Mouse (Mus musculus) midbrain, embryonic 10.5 days (tissue): ENCODE measurements around the gene Racgap1. TPM values are rescaled to one million over a fixed set of nuclear protein-coding genes. Genes with fewer than 3 reads are reported as not detected.

ENCODE experiments used
- DNase-seq: peaks from one replicate; pipeline ENCODE4 v3.0.0-alpha.2; 2017; ENCODE audit warnings: low spot score
- H3K27ac ChIP-seq: fragments of 300-500 bp; sonication (generic); replicated peaks from 2 replicates; pipeline ENCODE4 v1.5.1; 2016; ENCODE audit warnings: mild to moderate bottlenecking
- H3K27me3 ChIP-seq: fragments of 300-500 bp; sonication (generic); 2 replicates; pipeline ENCODE4 v1.6.1; 2016; ENCODE audit warnings: low read depth, mild to moderate bottlenecking; ENCODE audit not compliant: poor library complexity, severe bottlenecking
- H3K36me3 ChIP-seq: fragments of 300-500 bp; sonication (generic); 2 replicates; pipeline ENCODE4 v1.6.1; 2016; ENCODE audit warnings: mild to moderate bottlenecking, moderate library complexity
- H3K4me1 ChIP-seq: fragments of 300-500 bp; sonication (generic); 2 replicates; pipeline ENCODE4 v1.6.1; 2016
- H3K4me3 ChIP-seq: fragments of 300-500 bp; sonication (generic); 2 replicates; pipeline ENCODE4 v1.5.1; 2016; ENCODE audit warnings: mild to moderate bottlenecking, moderate library complexity
- H3K9me3 ChIP-seq: fragments of 300-500 bp; sonication (generic); replicated peaks from 2 replicates; pipeline ENCODE4 v1.6.1; 2016; ENCODE audit warnings: mild to moderate bottlenecking
- WGBS: fragments of 180-500 bp; shearing (Covaris S2); methylation state at CpG from one replicate; pipeline ENCODE4 v1.1.7; 2016; 5-methylcytosine and 5-hydroxymethylcytosine counted together
- polyA plus RNA-seq: library from polyadenylated mRNA; unstranded; fragments of >200 nt; fragmentation: Nextera tagmentation; extraction: Ambion mirVana; gene quantifications from 2 replicates; pipeline ENCODE4 v1.2.1, GENCODE M21; 2016

The Racgap1 gene
- polyA plus RNA-seq = 208 and 239 TPM in 2 replicates

DNA sequence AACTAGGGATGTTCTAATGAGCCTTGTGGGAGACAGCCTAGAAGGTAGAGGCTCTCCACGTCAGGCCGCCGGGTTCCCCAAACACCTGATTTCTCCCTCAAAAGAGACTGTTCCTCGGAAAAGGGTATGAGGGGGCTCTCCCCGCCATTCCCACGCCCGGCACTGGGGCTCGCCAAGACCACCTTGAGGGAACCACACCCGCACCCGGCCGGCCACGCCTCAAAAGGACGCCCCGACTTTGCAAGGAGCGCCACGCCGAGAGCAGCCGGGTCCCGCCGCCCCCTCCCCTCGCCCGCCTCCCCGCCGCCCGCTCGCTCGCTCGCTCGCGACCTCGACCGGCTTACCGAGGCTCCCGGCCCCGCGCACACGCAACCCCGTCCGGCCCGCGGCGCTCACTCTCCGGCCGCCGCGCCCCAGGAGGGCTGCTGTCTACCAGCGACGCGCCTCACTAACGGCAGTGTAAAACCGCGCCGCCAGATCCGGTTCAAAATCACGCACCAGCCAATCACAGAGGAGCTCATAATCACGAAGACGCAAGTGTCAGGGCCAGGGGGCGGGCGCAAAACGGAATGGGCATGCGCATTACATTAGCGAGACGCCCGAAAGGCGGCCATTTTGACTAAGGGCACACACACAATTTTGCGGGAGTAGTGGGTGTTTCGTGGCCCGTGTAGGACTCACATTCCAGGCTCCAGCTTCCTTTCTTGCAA lies at the start of gene Racgap1:
Gene Racgap1, minus strand, starts transcription at position 494 of the 710 bp plus-strand sequence.
- Histone ChIP-seq H3K36me3 (no peaks in the 10 kb centered on the region; the same call in 1 of the 2 replicates), H3K4me1 (peaks cover 75% of the 10 kb centered on the region), H3K27me3 (peaks cover 43% of the 10 kb centered on the region), H3K4me3 (peak within 1 kb of the TSS; percentile 98), H3K27ac (peak within 1 kb of the TSS; percentile 97), H3K9me3 (no peaks in the 10 kb centered on the region)
- DNase-seq = peak; percentile 96
- WGBS = under 1% methylated on average over 68 of the region's 68 CpGs

DNA sequence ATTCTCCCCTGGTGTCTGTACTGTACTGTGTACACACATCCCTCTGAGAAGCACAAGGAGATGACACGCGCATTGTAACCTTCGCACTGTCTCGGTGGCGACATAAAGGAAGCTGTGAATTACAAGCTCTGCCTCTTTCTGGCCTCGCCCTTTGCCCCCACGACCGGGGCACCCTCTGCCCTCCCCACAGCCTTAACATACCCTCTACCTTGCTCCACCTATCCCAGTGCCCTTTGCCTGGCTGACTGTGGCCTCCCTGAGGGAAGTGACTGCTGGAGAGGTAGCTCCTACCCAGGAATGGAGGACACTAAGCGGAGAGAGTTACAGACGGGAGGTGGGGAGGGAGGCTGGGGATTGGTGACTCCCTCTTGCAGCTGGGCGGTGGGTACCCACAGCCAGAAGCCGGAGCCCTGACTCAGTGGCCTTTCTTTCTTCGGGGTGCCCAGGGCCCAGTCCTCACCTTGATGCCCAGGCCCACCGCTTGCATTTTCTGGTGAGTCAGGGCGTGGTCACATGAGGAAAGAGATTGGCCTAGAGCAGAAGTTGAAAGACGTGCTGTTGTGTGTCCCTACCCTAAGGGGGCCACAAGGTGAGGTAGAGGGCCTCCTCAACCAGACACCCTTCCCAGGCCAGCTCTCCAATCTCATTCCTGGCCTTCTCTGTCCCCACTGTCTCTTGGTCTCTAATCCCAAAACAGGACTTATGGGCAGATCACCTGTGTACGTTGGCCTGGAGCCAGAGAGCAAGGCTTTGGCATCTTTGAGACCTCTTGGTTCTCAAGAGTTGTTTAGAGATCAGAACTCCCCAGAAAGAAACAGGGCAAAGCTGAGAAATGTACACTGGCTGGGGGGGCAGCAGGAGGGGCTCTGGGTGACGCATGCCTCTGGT lies 49.0 kb upstream of the Racgap1 start:
- peaks cover 31% of the 10 kb centered on the region for H3K27me3 ChIP-seq
- no peaks in the 10 kb centered on the region for H3K9me3 ChIP-seq
- peaks cover 49% of the 10 kb centered on the region for H3K4me1 ChIP-seq
- peaks cover 22% of the 10 kb centered on the region for H3K36me3 ChIP-seq
- H3K4me3 ChIP-seq = no peak overlapping the region
- DNase-seq = no peak
- H3K27ac ChIP-seq = peak overlapping the region; percentile 100; the same call in 1 of the 2 replicates
- WGBS = 90% methylated on average over 18 of the region's 18 CpGs

DNA sequence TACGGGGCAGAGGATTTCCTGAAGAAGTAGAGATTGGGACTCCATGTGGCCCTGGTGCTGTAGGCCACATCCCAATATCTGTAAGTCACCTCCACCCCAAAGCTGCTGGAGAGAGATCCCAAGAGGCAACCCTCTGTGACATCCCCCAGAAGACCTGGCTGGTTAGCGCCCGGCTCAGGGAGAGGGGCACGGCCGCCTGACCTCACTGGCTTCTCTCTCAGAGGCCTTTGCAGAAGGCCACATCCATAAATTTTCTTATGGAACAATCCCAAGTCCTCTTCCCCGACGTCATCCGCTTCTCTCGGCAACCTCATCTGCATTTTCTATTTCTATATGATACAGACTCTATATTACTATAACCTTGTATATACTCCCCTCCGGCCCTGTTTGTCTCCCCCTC lies 48.3 kb upstream of the Racgap1 start:
- Histone ChIP-seq H3K4me1 (peaks cover 48% of the 10 kb centered on the region), H3K36me3 (peaks cover 17% of the 10 kb centered on the region), H3K27me3 (peaks cover 33% of the 10 kb centered on the region), H3K4me3 (no peak overlapping the region), H3K9me3 (no peaks in the 10 kb centered on the region), H3K27ac (no peak overlapping the region)
- no peak for DNase-seq
- WGBS = 85% methylated on average over 10 of the region's 10 CpGs

DNA sequence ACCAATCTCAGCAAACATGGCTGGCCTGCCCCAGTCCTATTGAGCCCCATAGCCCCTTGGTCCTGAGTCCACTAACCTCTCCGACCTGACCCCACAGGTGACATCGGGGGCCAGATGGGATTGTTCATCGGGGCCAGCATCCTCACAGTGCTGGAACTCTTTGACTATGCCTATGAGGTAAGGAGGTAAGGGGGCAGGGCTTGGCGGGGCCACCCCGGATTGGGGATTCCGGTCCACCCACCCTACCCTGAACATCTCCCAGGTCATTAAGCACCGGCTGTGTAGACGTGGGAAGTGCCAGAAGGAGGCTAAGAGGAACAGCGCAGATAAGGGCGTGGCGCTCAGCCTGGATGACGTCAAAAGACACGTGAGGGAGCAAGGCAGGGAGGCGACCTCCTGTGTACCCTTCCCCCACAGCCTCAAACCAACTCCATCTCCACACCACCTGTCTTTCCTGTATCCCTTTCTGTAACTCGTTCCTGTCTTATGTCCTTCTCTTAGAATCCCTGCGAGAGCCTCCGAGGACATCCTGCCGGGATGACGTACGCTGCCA lies 47.2 kb upstream of the Racgap1 start:
- H3K4me3 ChIP-seq = no peak overlapping the region
- no peak overlapping the region for H3K27ac ChIP-seq
- peaks cover 48% of the 10 kb centered on the region for H3K4me1 ChIP-seq
- H3K27me3 ChIP-seq = peaks cover 33% of the 10 kb centered on the region
- WGBS = 38% methylated on average over 20 of the region's 20 CpGs
- H3K36me3 ChIP-seq = peaks cover 6% of the 10 kb centered on the region
- H3K9me3 ChIP-seq = no peaks in the 10 kb centered on the region
- no peak for DNase-seq

DNA sequence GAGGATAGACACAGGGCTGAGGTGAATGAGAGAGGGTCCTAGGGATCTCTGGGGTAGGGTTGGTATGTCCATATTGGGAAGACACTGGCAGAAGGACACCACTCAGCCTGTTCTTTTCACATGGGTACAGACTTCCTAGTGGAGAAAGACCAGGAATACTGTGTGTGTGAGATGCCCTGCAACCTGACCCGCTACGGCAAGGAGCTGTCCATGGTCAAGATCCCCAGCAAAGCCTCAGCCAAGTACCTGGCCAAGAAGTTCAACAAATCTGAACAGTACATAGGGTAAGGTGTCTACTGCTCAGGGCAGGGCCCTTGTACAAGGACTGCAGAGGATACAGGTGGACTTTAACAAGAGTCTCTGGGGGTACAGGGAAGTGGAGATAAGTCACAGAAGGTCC lies 45.9 kb upstream of the Racgap1 start:
- Histone ChIP-seq H3K9me3 (no peaks in the 10 kb centered on the region), H3K27me3 (peaks cover 42% of the 10 kb centered on the region), H3K4me1 (peaks cover 48% of the 10 kb centered on the region), H3K27ac (no peak overlapping the region), H3K36me3 (no peaks in the 10 kb centered on the region), H3K4me3 (no peak overlapping the region)
- WGBS = 43% methylated on average over 2 of the region's 2 CpGs
- no peak for DNase-seq

DNA sequence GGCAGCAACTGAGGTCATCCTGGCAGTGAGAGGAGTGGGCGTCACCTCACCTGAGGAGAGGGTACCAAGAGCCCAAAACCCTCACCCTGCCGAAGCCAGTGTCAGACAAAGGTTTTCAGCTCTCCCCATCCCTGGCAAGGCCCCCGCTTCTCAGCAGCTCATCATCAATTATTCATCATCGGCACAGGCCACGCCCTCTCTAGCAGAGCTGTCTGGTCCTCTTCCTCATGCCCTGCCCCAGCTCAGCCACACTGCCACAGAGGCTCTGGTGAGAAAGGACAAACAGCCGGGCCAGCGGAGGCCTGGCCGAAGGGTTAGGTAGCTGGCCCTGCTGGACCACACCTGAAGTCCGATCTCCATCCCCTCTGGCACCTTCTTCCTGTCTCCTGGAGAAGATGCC lies 40.5 kb upstream of the Racgap1 start:
- DNase-seq = no peak
- H3K9me3 ChIP-seq = no peaks in the 10 kb centered on the region
- H3K36me3 ChIP-seq = no peaks in the 10 kb centered on the region
- no peak overlapping the region for H3K4me3 ChIP-seq
- peaks cover 46% of the 10 kb centered on the region for H3K27me3 ChIP-seq
- peak overlapping the region; percentile 65; the same call in 1 of the 2 replicates for H3K27ac ChIP-seq
- 63% methylated on average over 9 of the region's 9 CpGs for WGBS
- peaks cover 62% of the 10 kb centered on the region for H3K4me1 ChIP-seq

DNA sequence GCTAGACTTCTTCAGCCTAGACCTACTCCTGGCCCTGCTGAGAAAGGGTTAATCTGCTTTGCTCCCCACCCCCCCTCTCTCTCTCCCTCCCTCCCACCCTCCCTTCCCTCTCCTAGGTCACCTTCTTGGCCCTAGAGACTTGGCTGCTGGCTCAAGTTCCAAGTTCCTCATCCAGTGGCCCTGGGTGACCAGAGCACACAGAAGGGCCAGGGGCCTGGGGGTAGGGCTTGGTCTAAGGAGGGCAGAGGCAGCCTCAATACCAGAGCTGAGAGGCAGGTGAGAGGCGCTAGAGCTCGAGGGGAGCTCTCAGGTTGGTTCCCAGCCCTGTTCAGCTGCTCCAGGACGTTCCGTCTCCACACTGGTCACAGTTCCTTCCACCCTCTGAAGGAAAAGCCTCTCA lies 39.5 kb upstream of the Racgap1 start:
- no peak for DNase-seq
- Histone ChIP-seq H3K4me1 (peaks cover 62% of the 10 kb centered on the region), H3K9me3 (no peaks in the 10 kb centered on the region), H3K27me3 (peaks cover 35% of the 10 kb centered on the region), H3K27ac (peak overlapping the region; percentile 30), H3K4me3 (no peak overlapping the region), H3K36me3 (no peaks in the 10 kb centered on the region)
- 12% methylated on average over 4 of the region's 4 CpGs for WGBS

DNA sequence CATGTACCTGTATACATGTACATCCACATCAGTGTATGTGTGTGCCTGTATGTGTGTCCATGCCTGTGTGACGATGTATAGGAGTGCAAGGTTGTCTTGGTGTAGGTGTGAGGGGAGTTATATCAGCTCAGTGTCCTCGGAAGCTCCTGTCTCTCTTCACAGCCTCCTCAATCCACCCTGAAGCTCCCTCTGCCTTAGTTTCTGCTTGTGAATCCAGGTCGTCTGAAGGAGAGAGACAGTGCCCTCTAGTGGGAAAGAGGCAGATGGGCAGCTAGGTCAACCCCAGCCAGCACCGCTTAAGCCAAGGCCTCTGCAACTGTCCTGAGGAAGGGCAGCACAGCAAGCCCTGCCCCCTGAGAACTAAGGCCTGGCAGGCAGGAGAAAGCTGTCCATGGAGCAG lies 37.3 kb upstream of the Racgap1 start:
- Histone ChIP-seq H3K36me3 (no peaks in the 10 kb centered on the region), H3K4me3 (no peak overlapping the region), H3K27ac (0 out of 2 replicates have a peak overlapping the region, but pooled peaks have one; percentile 23), H3K27me3 (peaks cover 32% of the 10 kb centered on the region), H3K9me3 (no peaks in the 10 kb centered on the region), H3K4me1 (peaks cover 48% of the 10 kb centered on the region)
- DNase-seq = peak; percentile 67
- 9% methylated on average over 4 of the region's 4 CpGs for WGBS

DNA sequence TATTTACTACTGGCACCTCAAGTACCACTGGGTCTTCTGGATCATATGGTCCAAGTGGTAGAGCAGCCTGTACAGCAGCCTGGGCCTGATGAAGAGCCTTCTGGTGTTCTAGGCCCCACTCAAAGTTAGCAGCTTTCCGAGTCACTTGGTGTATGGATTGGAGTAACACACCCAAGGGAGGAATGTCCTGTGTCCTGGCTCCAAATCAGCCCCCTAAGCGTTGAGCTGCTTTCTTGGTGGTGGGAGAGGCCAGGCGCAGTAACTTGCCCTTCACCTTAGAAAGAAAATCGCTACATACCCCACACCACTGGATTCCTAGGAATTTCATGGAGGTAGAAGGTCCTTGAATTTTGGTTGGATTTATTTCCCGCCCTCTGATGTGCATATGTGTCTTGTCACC lies 32.7 kb upstream of the Racgap1 start:
- H3K4me1 ChIP-seq = peaks cover 12% of the 10 kb centered on the region
- no peaks in the 10 kb centered on the region for H3K36me3 ChIP-seq
- no peak for DNase-seq
- no peak overlapping the region for H3K27ac ChIP-seq
- no peaks in the 10 kb centered on the region for H3K9me3 ChIP-seq
- no peak overlapping the region for H3K4me3 ChIP-seq
- H3K27me3 ChIP-seq = 0 out of 2 replicates have a peak, but pooled peaks cover 3% of the 10 kb centered on the region
- WGBS = 90% methylated on average over 5 of the region's 5 CpGs

DNA sequence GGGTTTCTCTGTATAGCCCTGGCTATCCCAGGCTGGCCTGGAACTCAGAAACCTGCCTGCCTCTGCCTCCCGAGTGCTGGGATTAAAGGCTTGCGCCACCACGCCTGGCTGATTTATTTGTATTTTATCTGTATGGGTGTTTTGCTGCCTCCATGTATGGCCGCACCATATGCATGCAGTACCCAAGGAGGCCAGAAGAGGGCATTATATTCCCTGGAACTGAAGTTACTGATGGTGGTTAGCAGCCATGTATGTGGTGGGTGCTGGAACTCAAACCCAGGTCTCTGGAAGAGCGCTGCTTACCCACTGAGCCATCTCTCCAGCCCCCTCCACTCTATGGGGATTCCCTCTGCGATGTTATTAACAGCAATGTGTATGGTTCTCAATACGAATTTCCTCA lies 31.4 kb upstream of the Racgap1 start:
- Histone ChIP-seq H3K27ac (no peak overlapping the region), H3K27me3 (no peaks in the 10 kb centered on the region), H3K4me1 (peaks cover 15% of the 10 kb centered on the region), H3K36me3 (no peaks in the 10 kb centered on the region), H3K9me3 (no peaks in the 10 kb centered on the region), H3K4me3 (no peak overlapping the region)
- no peak for DNase-seq
- 96% methylated on average over 7 of the region's 7 CpGs for WGBS

DNA sequence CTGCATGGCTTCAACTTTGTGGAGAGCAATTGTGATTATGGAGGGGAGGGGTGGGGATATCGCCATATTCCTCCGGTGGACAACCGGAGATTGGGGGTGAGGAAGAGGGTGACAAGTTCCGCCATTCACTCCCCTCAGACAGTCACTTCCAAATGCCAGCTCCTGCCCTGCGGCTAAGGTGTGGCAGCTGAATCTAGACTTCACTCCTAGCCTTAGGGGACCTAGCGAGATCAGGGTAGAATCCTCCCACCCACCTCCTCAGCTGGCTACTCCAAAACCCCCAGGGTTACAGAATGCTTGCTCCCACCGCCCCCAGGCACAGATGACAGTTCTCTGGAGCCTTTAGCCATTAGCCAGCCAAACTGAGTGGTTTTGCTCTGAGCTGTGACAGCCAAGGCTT lies 27.6 kb upstream of the Racgap1 start:
- Histone ChIP-seq H3K4me1 (peaks cover 26% of the 10 kb centered on the region), H3K36me3 (no peaks in the 10 kb centered on the region), H3K4me3 (no peak overlapping the region), H3K27me3 (peaks cover 16% of the 10 kb centered on the region), H3K9me3 (no peaks in the 10 kb centered on the region), H3K27ac (peak overlapping the region; percentile 38; the same call in 1 of the 2 replicates)
- WGBS = 69% methylated on average over 7 of the region's 7 CpGs
- DNase-seq = no peak

DNA sequence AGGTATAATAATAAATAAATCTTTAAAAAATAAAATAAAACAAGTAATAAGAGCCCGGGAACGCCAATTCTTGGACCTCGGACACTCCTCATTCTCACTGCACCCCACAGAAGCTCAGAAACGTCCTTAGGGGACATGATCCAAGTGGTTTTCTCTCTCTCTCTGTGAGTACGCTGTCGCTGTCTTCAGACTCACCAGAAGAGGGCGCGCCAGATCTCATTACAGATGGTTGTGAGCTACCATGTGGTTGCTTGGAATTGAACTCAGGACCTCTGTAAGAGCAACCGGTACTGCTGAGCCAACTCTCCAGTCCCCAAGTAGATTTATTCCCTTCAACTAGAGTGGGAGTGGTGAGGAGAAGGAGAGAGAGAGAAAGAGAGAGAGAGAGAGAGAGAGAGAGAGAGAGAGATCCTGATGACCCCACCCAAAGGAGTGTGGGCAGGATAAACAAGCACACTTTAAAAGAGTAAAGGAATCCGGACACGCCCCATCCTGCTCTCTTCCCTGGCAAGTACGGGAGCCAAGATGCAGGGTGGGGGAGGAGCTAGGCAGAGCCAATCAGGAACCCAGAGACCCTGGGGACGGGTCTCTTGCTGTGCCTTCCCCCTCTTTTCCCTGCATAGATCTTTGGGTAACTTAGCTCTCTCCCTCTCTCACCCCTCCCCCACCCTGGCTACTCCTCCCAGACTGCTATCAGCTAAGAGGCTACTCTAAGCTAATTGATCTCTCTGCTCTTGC lies 26.8 kb upstream of the Racgap1 start:
- 0 out of 2 replicates have a peak overlapping the region, but pooled peaks have one; percentile 38 for H3K27ac ChIP-seq
- H3K4me3 ChIP-seq = no peak overlapping the region
- H3K36me3 ChIP-seq = no peaks in the 10 kb centered on the region
- H3K4me1 ChIP-seq = peaks cover 30% of the 10 kb centered on the region
- no peak for DNase-seq
- WGBS = 14% methylated on average over 13 of the region's 13 CpGs
- H3K9me3 ChIP-seq = no peaks in the 10 kb centered on the region
- H3K27me3 ChIP-seq = peaks cover 21% of the 10 kb centered on the region
